Mouse (Mus musculus): ENCODE measurements around the gene Nr1h2.

DNA sequence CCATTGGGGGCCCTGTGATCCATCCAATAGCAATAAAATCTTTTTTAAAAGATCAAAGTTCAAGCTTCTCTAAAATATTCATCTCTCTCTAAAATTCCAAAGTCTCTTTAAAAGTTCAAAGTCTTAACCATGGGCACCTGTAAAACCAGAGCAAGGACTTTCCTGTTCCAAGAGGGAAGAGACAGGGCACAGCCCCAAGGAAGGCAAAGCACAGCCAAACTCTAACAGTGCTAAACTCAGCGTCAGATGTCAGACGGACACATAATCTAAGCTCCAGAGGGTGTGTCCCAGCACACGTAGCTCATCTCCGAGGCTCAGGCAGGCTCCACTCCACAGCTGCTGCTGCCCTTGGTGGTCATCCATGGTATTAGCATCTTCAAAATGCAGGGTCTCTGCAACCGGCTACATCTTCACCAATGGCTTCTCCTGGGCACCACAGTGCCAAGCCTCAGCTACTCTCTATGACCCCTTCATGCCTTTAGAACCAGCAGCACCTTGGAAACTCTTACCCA is 22.6 kb upstream of the Nr1h2 start:
- TF ChIP-seq GATA1 (IDR thresholded peaks at IDR 0.05; ENCODE audit: low read length) (no peak), TAL1 (IDR thresholded peaks at IDR 0.05; ENCODE audit: low read length) (no peak)

Data from erythroblast, embryonic 14.5 days (primary cell).